Mouse (Mus musculus): Measurements from ENCODE around the gene Ttc36. TPM values are rescaled to one million over a fixed set of nuclear protein-coding genes. Genes with fewer than 3 reads are reported as not detected.

Ttc36 gene
- polyA plus RNA-seq, 1 experiment: 6.9 TPM

DNA sequence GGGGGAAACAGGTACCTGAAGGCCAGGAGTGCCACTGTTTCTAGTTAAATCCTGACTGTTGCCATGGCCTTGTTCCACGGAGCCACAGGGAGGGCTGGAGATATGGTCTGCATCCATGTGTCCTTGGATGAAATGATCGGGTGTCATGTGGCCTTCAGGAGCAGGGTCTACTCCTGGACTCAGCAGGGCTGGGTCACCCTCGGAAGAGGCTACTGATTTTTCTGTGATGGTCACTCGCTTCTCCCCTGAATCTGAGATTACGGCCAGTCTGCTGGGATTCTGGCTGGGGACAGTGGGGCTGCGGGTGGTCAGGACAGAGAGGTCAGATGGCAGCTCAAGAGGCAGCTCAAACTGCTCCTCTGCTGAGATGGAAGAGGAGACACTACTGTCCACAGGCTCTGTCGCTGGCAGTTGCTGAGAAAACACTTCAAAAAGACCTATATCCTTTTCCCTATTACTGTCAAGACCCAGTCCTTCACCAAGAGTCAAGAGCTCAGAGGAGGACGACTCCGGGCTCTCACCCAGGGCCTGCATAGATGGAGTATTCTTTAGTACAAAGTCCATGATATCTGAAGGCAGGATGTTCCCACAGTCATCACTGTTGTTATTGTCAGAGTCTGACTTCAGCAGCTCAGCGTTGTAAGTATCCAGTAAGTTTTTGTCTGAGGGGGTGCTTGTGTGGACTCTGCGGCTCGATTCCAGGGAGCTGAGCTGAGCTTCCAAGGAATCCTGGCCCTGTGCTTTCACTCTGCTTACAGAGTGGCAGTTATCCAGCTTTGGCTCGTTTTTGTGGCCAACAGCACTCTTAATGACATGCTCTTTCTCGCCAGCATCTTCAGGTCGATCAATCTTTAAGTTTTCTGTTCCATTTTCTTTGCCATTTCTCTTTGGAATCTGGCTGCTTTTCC lies 17.3 kb upstream of the Ttc36 start:
- Histone ChIP-seq H3K4me1 (ENCODE audit: control insufficient read depth, insufficient read depth, low read length) (no peaks in the 10 kb centered on the region), H3K27ac (ENCODE audit: control insufficient read depth, insufficient read depth, low read depth, low read length, poor library complexity) (no peak overlapping the region), H3K4me3 (replicated peaks; ENCODE audit: control insufficient read depth, low read depth, low read length) (no peak overlapping the region)
- TF ChIP-seq CTCF (IDR thresholded peaks at IDR 0.05; ENCODE audit: control insufficient read depth, insufficient read depth, low read length): no peak
- TF ChIP-seq POLR2A (IDR thresholded peaks at IDR 0.05; ENCODE audit: borderline replicate concordance, control insufficient read depth, low read depth, low read length): no peak
- 91% methylated on average over 15 of the region's 15 CpGs for WGBS

DNA sequence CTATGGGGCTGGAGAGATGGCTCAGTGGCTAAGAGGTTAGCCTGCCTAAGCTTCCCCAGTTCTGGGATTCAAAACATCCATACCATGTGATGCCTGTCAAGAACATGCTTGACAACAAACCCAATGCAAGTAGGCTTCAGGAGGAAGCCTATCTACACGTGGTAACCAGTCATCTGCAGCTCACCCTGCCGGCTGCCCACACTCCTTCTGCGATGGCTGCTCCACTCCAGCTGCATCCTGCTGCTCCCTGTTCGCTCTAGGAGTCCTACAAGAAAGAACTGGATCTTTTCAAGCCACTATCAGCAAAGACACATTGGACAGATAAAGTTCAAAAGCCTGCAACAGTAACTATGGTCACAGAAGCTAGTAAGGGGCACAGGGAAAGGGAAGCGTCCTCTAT lies 14.7 kb upstream of the Ttc36 start:
- WGBS: 82% methylated on average over 5 of the region's 5 CpGs
- Histone ChIP-seq H3K4me1 (ENCODE audit: control insufficient read depth, insufficient read depth, low read length) (no peaks in the 10 kb centered on the region), H3K4me3 (replicated peaks; ENCODE audit: control insufficient read depth, low read depth, low read length) (no peak overlapping the region), H3K27ac (ENCODE audit: control insufficient read depth, insufficient read depth, low read depth, low read length, poor library complexity) (no peak overlapping the region)
- TF ChIP-seq CTCF (IDR thresholded peaks at IDR 0.05; ENCODE audit: control insufficient read depth, insufficient read depth, low read length): no peak
- no peak for TF ChIP-seq POLR2A (IDR thresholded peaks at IDR 0.05; ENCODE audit: borderline replicate concordance, control insufficient read depth, low read depth, low read length)

DNA sequence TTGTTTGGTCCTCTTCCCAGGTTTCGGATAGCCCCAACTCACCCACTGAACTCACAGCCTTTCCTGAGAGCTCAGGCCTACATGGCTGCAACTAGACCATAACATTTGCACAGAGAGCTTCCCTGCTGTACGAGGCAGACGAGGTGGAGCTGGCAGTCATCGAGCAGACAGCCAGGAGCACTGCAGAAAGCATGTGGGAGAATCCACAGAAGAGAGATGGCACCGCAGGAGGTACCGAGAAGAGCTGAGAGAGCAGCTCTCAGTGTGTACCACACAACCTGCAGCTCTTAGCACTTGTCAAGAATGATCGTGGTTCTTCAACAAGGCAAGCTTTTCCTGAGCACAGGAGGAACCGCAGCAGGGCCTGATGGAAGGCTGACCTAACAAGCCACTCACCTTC lies 11.3 kb upstream of the Ttc36 start:
- WGBS: 92% methylated on average over 8 of the region's 8 CpGs
- Histone ChIP-seq H3K4me1 (ENCODE audit: control insufficient read depth, insufficient read depth, low read length) (no peaks in the 10 kb centered on the region), H3K4me3 (replicated peaks; ENCODE audit: control insufficient read depth, low read depth, low read length) (no peak overlapping the region), H3K27ac (ENCODE audit: control insufficient read depth, insufficient read depth, low read depth, low read length, poor library complexity) (no peak overlapping the region)
- TF ChIP-seq CTCF (IDR thresholded peaks at IDR 0.05; ENCODE audit: control insufficient read depth, insufficient read depth, low read length) (no peak), POLR2A (IDR thresholded peaks at IDR 0.05; ENCODE audit: borderline replicate concordance, control insufficient read depth, low read depth, low read length) (no peak)

DNA sequence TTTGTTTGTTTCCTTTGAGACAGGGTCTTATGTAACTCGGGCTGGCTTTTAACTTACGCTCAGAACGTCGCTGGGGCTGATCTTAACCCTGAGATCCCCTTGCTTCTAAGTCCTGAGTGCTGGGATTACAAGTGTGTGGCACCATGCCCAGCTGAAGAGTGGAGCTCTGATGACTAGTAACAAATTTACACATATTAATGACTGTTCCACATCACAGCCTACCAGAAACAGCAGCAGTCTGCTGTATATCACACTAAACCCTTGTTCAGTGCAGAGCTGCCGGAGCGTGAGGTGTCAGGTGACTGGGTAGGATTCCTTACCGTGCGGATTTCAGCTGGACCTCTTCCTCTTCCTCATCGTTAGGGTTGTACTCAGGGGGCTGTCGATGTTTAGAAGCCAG lies 7.4 kb upstream of the Ttc36 start:
- H3K4me1 ChIP-seq (ENCODE audit: control insufficient read depth, insufficient read depth, low read length): no peaks in the 10 kb centered on the region
- no peak overlapping the region for H3K4me3 ChIP-seq (replicated peaks; ENCODE audit: control insufficient read depth, low read depth, low read length)
- 86% methylated on average over 10 of the region's 10 CpGs for WGBS
- TF ChIP-seq POLR2A (IDR thresholded peaks at IDR 0.05; ENCODE audit: borderline replicate concordance, control insufficient read depth, low read depth, low read length) (no peak), CTCF (IDR thresholded peaks at IDR 0.05; ENCODE audit: control insufficient read depth, insufficient read depth, low read length) (no peak)
- H3K27ac ChIP-seq (ENCODE audit: control insufficient read depth, insufficient read depth, low read depth, low read length, poor library complexity): no peak overlapping the region

DNA sequence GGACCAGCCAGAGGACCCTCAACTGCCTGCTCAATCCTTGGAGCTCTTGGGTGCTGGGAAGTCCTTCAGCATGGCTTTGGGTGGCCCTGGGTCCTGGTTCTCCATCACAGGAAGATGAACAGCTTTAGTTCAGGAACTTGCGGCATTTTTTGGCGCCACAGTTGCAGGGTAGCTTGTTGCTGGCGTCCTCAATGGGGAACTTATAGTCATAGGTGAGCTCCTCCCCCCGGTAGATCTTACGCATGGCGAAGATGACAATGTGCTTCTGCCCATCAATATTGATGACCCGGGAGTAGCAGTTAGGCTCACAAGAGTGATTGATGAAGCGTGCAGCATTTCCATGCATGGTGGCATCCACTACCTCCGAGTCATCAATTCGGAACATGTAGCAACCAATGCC lies 4.9 kb upstream of the Ttc36 start:
- H3K27ac ChIP-seq (ENCODE audit: control insufficient read depth, insufficient read depth, low read depth, low read length, poor library complexity): no peak overlapping the region

DNA sequence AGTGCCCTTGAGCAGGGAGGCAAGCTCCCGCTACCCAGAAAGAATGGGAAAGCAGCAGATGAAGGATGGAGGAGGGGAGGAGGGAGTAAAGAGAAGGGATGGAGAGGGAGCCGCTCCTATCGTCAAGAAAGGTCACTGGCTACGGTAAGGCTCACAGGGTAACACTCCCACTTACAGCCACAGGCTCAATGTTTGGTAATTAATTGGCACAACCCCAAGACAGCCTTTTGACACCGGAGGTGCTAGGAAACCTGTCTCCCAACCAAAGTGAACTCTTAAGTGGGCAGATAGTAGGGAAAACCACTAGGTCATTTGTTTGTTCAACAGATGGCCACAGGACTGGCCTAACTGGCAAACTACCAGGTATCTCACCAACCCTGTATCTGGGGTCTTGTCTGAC lies 4.3 kb upstream of the Ttc36 start:
- 90% methylated on average over 5 of the region's 5 CpGs for WGBS
- Histone ChIP-seq H3K27ac (ENCODE audit: control insufficient read depth, insufficient read depth, low read depth, low read length, poor library complexity) (no peak overlapping the region), H3K4me3 (replicated peaks; ENCODE audit: control insufficient read depth, low read depth, low read length) (no peak overlapping the region), H3K4me1 (ENCODE audit: control insufficient read depth, insufficient read depth, low read length) (no peaks in the 10 kb centered on the region)
- no peak for TF ChIP-seq CTCF (IDR thresholded peaks at IDR 0.05; ENCODE audit: control insufficient read depth, insufficient read depth, low read length)

More for the DNA sequence above, 4.9 kb upstream of the Ttc36 start:
- TF ChIP-seq POLR2A (IDR thresholded peaks at IDR 0.05; ENCODE audit: borderline replicate concordance, control insufficient read depth, low read depth, low read length) (no peak), CTCF (IDR thresholded peaks at IDR 0.05; ENCODE audit: control insufficient read depth, insufficient read depth, low read length) (no peak)
- 88% methylated on average over 10 of the region's 10 CpGs for WGBS
- no peaks in the 10 kb centered on the region for H3K4me1 ChIP-seq (ENCODE audit: control insufficient read depth, insufficient read depth, low read length)
- H3K4me3 ChIP-seq (replicated peaks; ENCODE audit: control insufficient read depth, low read depth, low read length): no peak overlapping the region

DNA sequence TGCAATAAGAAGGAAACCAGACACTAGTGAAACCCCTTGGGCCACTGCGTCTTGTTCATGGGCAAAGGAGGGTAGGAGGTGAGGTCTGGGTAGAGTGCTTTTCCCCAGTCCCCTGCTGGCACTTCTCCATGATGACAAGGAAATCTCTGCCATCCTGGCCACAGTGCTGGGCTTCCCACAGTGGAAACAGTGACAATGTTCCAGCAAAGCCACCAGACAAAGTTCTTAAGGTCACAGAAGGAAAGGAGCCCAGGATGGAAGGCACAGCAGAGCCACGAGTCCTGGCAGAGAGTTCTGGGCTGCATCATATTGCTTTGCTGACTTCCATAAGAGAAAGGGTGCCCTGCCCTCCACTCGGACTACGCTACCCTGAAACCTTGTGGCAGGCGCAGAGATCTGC lies 2.7 kb upstream of the Ttc36 start:
- no peak overlapping the region for H3K27ac ChIP-seq (ENCODE audit: control insufficient read depth, insufficient read depth, low read depth, low read length, poor library complexity)
- no peaks in the 10 kb centered on the region for H3K4me1 ChIP-seq (ENCODE audit: control insufficient read depth, insufficient read depth, low read length)
- H3K4me3 ChIP-seq (replicated peaks; ENCODE audit: control insufficient read depth, low read depth, low read length): no peak overlapping the region
- WGBS: 95% methylated on average over 5 of the region's 5 CpGs
- TF ChIP-seq CTCF (IDR thresholded peaks at IDR 0.05; ENCODE audit: control insufficient read depth, insufficient read depth, low read length) (no peak), POLR2A (IDR thresholded peaks at IDR 0.05; ENCODE audit: borderline replicate concordance, control insufficient read depth, low read depth, low read length) (no peak)

DNA sequence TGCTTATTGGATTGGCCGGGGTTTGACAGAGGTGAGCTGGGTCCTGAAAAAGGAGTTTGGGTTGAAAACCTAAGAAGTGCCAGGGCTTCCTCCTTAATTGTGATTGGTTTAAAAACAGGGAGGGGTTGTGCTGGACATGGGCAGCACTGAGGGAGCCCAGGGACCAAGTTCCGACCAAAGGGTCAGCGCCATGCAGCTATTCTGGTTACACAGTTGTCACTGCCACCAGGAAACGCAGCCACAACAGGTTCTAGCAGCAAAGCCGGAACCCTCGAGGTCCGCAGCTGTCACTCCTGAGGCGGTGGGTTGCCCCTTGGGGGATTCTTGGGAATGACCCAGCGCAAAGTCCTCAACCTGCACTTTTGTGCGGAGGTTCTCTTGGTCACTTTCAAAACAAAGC lies 1.8 kb upstream of the Ttc36 start:
- H3K4me3 ChIP-seq (replicated peaks; ENCODE audit: control insufficient read depth, low read depth, low read length): no peak overlapping the region
- WGBS: 89% methylated on average over 10 of the region's 10 CpGs
- no peak overlapping the region for H3K27ac ChIP-seq (ENCODE audit: control insufficient read depth, insufficient read depth, low read depth, low read length, poor library complexity)
- TF ChIP-seq POLR2A (IDR thresholded peaks at IDR 0.05; ENCODE audit: borderline replicate concordance, control insufficient read depth, low read depth, low read length) (no peak), CTCF (IDR thresholded peaks at IDR 0.05; ENCODE audit: control insufficient read depth, insufficient read depth, low read length) (no peak)
- no peaks in the 10 kb centered on the region for H3K4me1 ChIP-seq (ENCODE audit: control insufficient read depth, insufficient read depth, low read length)
